Mouse (Mus musculus) liver, adult (tissue): Measurements from ENCODE around the gene Zmiz1.
A peak's percentile ranks its signal among the peaks of the same experiment; 100 is the strongest.

ENCODE experiments used
- GATA4 ChIP-seq: IDR thresholded peaks from 2 replicates; pipeline ENCODE4 v1.6.1; 2014; ENCODE audit warnings: mild to moderate bottlenecking, low read length; ENCODE audit not compliant: insufficient replicate concordance

Gene Zmiz1

GRCm38 (mm10) chr14:25539493-25540116 is 80.6 kb downstream of the Zmiz1 start:
- no peak for TF ChIP-seq GATA4

GRCm38 (mm10) chr14:25540172-25540571 is 81.2 kb downstream of the Zmiz1 start:
- TF ChIP-seq GATA4 = peak; percentile 12; the same call in 1 of the 2 replicates

GRCm38 (mm10) chr14:25541213-25541612 is 82.2 kb downstream of the Zmiz1 start:
- no peak for TF ChIP-seq GATA4

- TF ChIP-seq GATA4 = no peak
Measured at GRCm38 (mm10) chr14:25543098-25543497, 84.1 kb downstream of the Zmiz1 start.

GRCm38 (mm10) chr14:25543927-25544326 is 84.9 kb downstream of the Zmiz1 start:
- TF ChIP-seq GATA4 = no peak

GRCm38 (mm10) chr14:25546852-25547621 is 88.1 kb downstream of the Zmiz1 start:
- no peak for TF ChIP-seq GATA4

- TF ChIP-seq GATA4 = no peak
Measured at GRCm38 (mm10) chr14:25547882-25548281, 88.9 kb downstream of the Zmiz1 start.

- TF ChIP-seq GATA4 = no peak
Measured at GRCm38 (mm10) chr14:25548650-25549049, 89.7 kb downstream of the Zmiz1 start.

- no peak for TF ChIP-seq GATA4
Measured at GRCm38 (mm10) chr14:25549125-25549524, 90.1 kb downstream of the Zmiz1 start.

GRCm38 (mm10) chr14:25549871-25550840 is 91.2 kb downstream of the Zmiz1 start:
- no peak for TF ChIP-seq GATA4

- TF ChIP-seq GATA4 = no peak
Measured at GRCm38 (mm10) chr14:25551731-25552130, 92.7 kb downstream of the Zmiz1 start.

- TF ChIP-seq GATA4 = no peak
Measured at GRCm38 (mm10) chr14:25553382-25553781, 94.4 kb downstream of the Zmiz1 start.

- TF ChIP-seq GATA4 = no peak
Measured at GRCm38 (mm10) chr14:25554781-25555180, 95.8 kb downstream of the Zmiz1 start.

GRCm38 (mm10) chr14:25555291-25555781 is 96.4 kb downstream of the Zmiz1 start:
- TF ChIP-seq GATA4 = no peak

- no peak for TF ChIP-seq GATA4
Measured at GRCm38 (mm10) chr14:25555848-25556247, 96.9 kb downstream of the Zmiz1 start.

- TF ChIP-seq GATA4 = no peak
Measured at GRCm38 (mm10) chr14:25557014-25557413, 98.0 kb downstream of the Zmiz1 start.

- no peak for TF ChIP-seq GATA4
Measured at GRCm38 (mm10) chr14:25558479-25558878, 99.5 kb downstream of the Zmiz1 start.
